29 mouse cellular contexts compared by ENCODE assay signal in genomic region chr12:68980173-68980572, GRCm38 (mm10).
A peak's percentile ranks its signal among the peaks of the same experiment; 100 is the strongest.
DNase-seq lines count a peak whose midpoint lies in the region; ATAC-seq and TF ChIP-seq lines count a peak whose summit lies in the region.
"Had no signal": no experiment of that assay in that cellular context is flagged by ENCODE, and none has a peak within 500 bp of the region (broad histone marks: within the 10 kb centered on the region; RNA-seq: fewer than 3 reads in every experiment).

No protein-coding gene starts in this region.

- H3K36me3 ChIP-seq in embryonic facial prominence, embryonic 11.5 days (replicated peaks; ENCODE audit: control insufficient read depth, insufficient read depth, low read depth, low read length), result no peaks in the 10 kb centered on the region
- no peaks in the 10 kb centered on the region for H3K36me3 ChIP-seq in embryonic facial prominence, embryonic 10.5 days (replicated peaks)
- H3K36me3 ChIP-seq in midbrain, embryonic 11.5 days (ENCODE audit: control insufficient read depth, insufficient read depth, low read length), result no peaks in the 10 kb centered on the region
- no peaks in the 10 kb centered on the region for H3K36me3 ChIP-seq in midbrain, embryonic 13.5 days
- no peaks in the 10 kb centered on the region for H3K36me3 ChIP-seq in embryonic facial prominence, embryonic 14.5 days (ENCODE audit: control insufficient read depth, insufficient read depth, low read length)
- no peaks in the 10 kb centered on the region for H3K36me3 ChIP-seq in thymus, adult 2 months (ENCODE audit: control insufficient read depth, insufficient read depth, low read length)
- H3K36me3 ChIP-seq: embryonic facial prominence, embryonic 13.5 days; G1E; kidney, embryonic 15.5 days; midbrain, embryonic 10.5 days; neural tube, embryonic 12.5 days; stomach, embryonic 15.5 days had no signal

- H3K27me3 ChIP-seq in embryonic facial prominence, embryonic 11.5 days (ENCODE audit: control insufficient read depth, insufficient read depth, low read length), result no peaks in the 10 kb centered on the region
- H3K27me3 ChIP-seq in embryonic facial prominence, embryonic 10.5 days (replicated peaks; ENCODE audit: low read depth, poor library complexity, severe bottlenecking), result no peaks in the 10 kb centered on the region
- no peaks in the 10 kb centered on the region for H3K27me3 ChIP-seq in midbrain, embryonic 11.5 days (ENCODE audit: control insufficient read depth, insufficient read depth, low read length)
- no peaks in the 10 kb centered on the region for H3K27me3 ChIP-seq in midbrain, embryonic 13.5 days
- no peaks in the 10 kb centered on the region for H3K27me3 ChIP-seq in embryonic facial prominence, embryonic 14.5 days (replicated peaks; ENCODE audit: control insufficient read depth, insufficient read depth, low read length)
- no peaks in the 10 kb centered on the region for H3K27me3 ChIP-seq in thymus, adult 2 months (ENCODE audit: control insufficient read depth, insufficient read depth, low read length)
- H3K27me3 ChIP-seq: embryonic facial prominence, embryonic 13.5 days; kidney, embryonic 15.5 days; neural tube, embryonic 12.5 days; stomach, embryonic 15.5 days had no signal

- peak; percentile 15 for DNase-seq in embryonic facial prominence, embryonic 11.5 days (ENCODE audit: low spot score)
- DNase-seq in embryonic facial prominence, embryonic 10.5 days (ENCODE audit: low spot score), result no peak
- no peak for DNase-seq in midbrain, embryonic 11.5 days (ENCODE audit: low spot score, missing footprints)
- DNase-seq in embryonic facial prominence, embryonic 14.5 days (ENCODE audit: low spot score), result peak; percentile 20
- no peak for DNase-seq in natural killer cell, adult 2 months (ENCODE audit: low spot score in 2 of 2)
- DNase-seq in thymus, adult 2 months, result no peak
- DNase-seq: adrenal gland, postnatal 10 days; cerebellum, adult 8-10 months; cerebellum, postnatal 25 days; heart, postnatal 14 days; kidney, adult 18-20 months; kidney, postnatal 25 days; liver; right cerebral cortex, adult 18-20 months; right cerebral cortex, postnatal 4 days; thymus, postnatal 25 days had no signal

- no peak overlapping the region for H3K27ac ChIP-seq in embryonic facial prominence, embryonic 11.5 days (replicated peaks; ENCODE audit: low read depth, low read length)
- no peak overlapping the region for H3K27ac ChIP-seq in embryonic facial prominence, embryonic 10.5 days (replicated peaks)
- H3K27ac ChIP-seq in midbrain, embryonic 11.5 days (ENCODE audit: low read depth, low read length), result no peak overlapping the region
- H3K27ac ChIP-seq in midbrain, embryonic 13.5 days, result no peak overlapping the region
- no peak overlapping the region for H3K27ac ChIP-seq in embryonic facial prominence, embryonic 14.5 days (replicated peaks; ENCODE audit: low read depth, low read length)
- H3K27ac ChIP-seq in thymus, adult 2 months (ENCODE audit: control insufficient read depth, insufficient read depth, low read length), result no peak overlapping the region
- H3K27ac ChIP-seq: kidney, embryonic 15.5 days; liver, embryonic 14.5 days; macrophage; midbrain, embryonic 10.5 days; neural tube, embryonic 12.5 days; stomach, embryonic 15.5 days had no signal

- H3K4me2 ChIP-seq in embryonic facial prominence, embryonic 11.5 days (ENCODE audit: low read depth, low read length), result no peak overlapping the region
- H3K4me2 ChIP-seq in midbrain, embryonic 11.5 days, result no peak overlapping the region
- no peak overlapping the region for H3K4me2 ChIP-seq in midbrain, embryonic 13.5 days (replicated peaks)
- no peak overlapping the region for H3K4me2 ChIP-seq in embryonic facial prominence, embryonic 14.5 days (ENCODE audit: low read depth, low read length)
- H3K4me2 ChIP-seq: embryonic facial prominence, embryonic 13.5 days; kidney, embryonic 15.5 days; neural tube, embryonic 12.5 days; stomach, embryonic 15.5 days had no signal

- H3K9me3 ChIP-seq in embryonic facial prominence, embryonic 11.5 days (replicated peaks; ENCODE audit: control insufficient read depth, low read length), result no peaks in the 10 kb centered on the region
- no peaks in the 10 kb centered on the region for H3K9me3 ChIP-seq in embryonic facial prominence, embryonic 10.5 days
- no peaks in the 10 kb centered on the region for H3K9me3 ChIP-seq in midbrain, embryonic 11.5 days (ENCODE audit: control insufficient read depth, low read length)
- H3K9me3 ChIP-seq in midbrain, embryonic 13.5 days, result no peaks in the 10 kb centered on the region
- H3K9me3 ChIP-seq in embryonic facial prominence, embryonic 14.5 days (ENCODE audit: control insufficient read depth, low read length), result no peaks in the 10 kb centered on the region
- H3K9me3 ChIP-seq: embryonic facial prominence, embryonic 13.5 days; G1E; kidney, embryonic 15.5 days; midbrain, embryonic 10.5 days; neural tube, embryonic 12.5 days; stomach, embryonic 15.5 days had no signal

- H3K4me3 ChIP-seq in embryonic facial prominence, embryonic 11.5 days (ENCODE audit: low read depth, low read length), result no peak overlapping the region
- no peak overlapping the region for H3K4me3 ChIP-seq in embryonic facial prominence, embryonic 10.5 days
- no peak overlapping the region for H3K4me3 ChIP-seq in midbrain, embryonic 11.5 days (ENCODE audit: low read depth, low read length)
- no peak overlapping the region for H3K4me3 ChIP-seq in midbrain, embryonic 13.5 days (replicated peaks)
- H3K4me3 ChIP-seq in embryonic facial prominence, embryonic 14.5 days (ENCODE audit: low read depth, low read length), result no peak overlapping the region
- H3K4me3 ChIP-seq in thymus, adult 2 months (ENCODE audit: control insufficient read depth, insufficient read depth, low read length), result no peak overlapping the region
- H3K4me3 ChIP-seq: embryonic facial prominence, embryonic 13.5 days; erythroblast, embryonic 14.5 days; kidney, embryonic 15.5 days; midbrain, embryonic 10.5 days; neural tube, embryonic 12.5 days; stomach, embryonic 15.5 days had no signal

- H3K9ac ChIP-seq in embryonic facial prominence, embryonic 11.5 days (replicated peaks; ENCODE audit: low read length), result no peak overlapping the region
- H3K9ac ChIP-seq in midbrain, embryonic 11.5 days (ENCODE audit: low read length), result no peak overlapping the region
- H3K9ac ChIP-seq in midbrain, embryonic 13.5 days (replicated peaks), result no peak overlapping the region
- H3K9ac ChIP-seq in embryonic facial prominence, embryonic 14.5 days (ENCODE audit: low read depth, low read length), result no peak overlapping the region
- H3K9ac ChIP-seq: embryonic facial prominence, embryonic 13.5 days; kidney, embryonic 15.5 days; liver, embryonic 14.5 days; neural tube, embryonic 12.5 days; stomach, embryonic 15.5 days had no signal

- no peaks in the 10 kb centered on the region for H3K4me1 ChIP-seq in embryonic facial prominence, embryonic 11.5 days (ENCODE audit: control insufficient read depth, insufficient read depth, low read length)
- 0 out of 2 replicates have a peak, but pooled peaks cover 10% of the 10 kb centered on the region for H3K4me1 ChIP-seq in embryonic facial prominence, embryonic 10.5 days
- H3K4me1 ChIP-seq in midbrain, embryonic 11.5 days (ENCODE audit: control insufficient read depth, insufficient read depth, low read length), result no peaks in the 10 kb centered on the region
- peaks cover 11% of the 10 kb centered on the region for H3K4me1 ChIP-seq in midbrain, embryonic 13.5 days (replicated peaks)
- 0 out of 2 replicates have a peak, but pooled peaks cover 3% of the 10 kb centered on the region for H3K4me1 ChIP-seq in embryonic facial prominence, embryonic 14.5 days (ENCODE audit: control insufficient read depth, insufficient read depth, low read length)
- H3K4me1 ChIP-seq in thymus, adult 2 months (replicated peaks; ENCODE audit: control insufficient read depth, insufficient read depth, low read length), result no peaks in the 10 kb centered on the region
- H3K4me1 ChIP-seq: kidney, embryonic 15.5 days; neural tube, embryonic 12.5 days; stomach, embryonic 15.5 days had no signal

- WGBS in embryonic facial prominence, embryonic 11.5 days, result 53% methylated on average over 4 of the region's 4 CpGs
- 66% methylated on average over 4 of the region's 4 CpGs for WGBS in embryonic facial prominence, embryonic 10.5 days
- WGBS in midbrain, embryonic 11.5 days, result 81% methylated on average over 4 of the region's 4 CpGs
- WGBS in midbrain, embryonic 13.5 days, result 80% methylated on average over 4 of the region's 4 CpGs
- WGBS in embryonic facial prominence, embryonic 14.5 days, result 50% methylated on average over 4 of the region's 4 CpGs
- 36% methylated on average over 4 of the region's 4 CpGs for WGBS in thymus, adult 2 months

- TF ChIP-seq POLR2A in thymus, adult 2 months (IDR thresholded peaks at IDR 0.05; ENCODE audit: control insufficient read depth, extremely low read depth, insufficient read depth, low read length, poor library complexity), result no peak

- no peak for TF ChIP-seq CTCF in thymus, adult 2 months (IDR thresholded peaks at IDR 0.05; ENCODE audit: borderline replicate concordance, control insufficient read depth, extremely low read depth, insufficient read depth, low read length, poor library complexity)

- 0 out of 2 replicates have a peak, but pooled peaks have one; percentile 31 for ATAC-seq in embryonic facial prominence, embryonic 11.5 days (replicated peaks; ENCODE audit: insufficient number of reproducible peaks, low FRiP score, low TSS enrichment, low read depth)
- peak; percentile 38; the same call in 1 of the 2 replicates for ATAC-seq in midbrain, embryonic 11.5 days (ENCODE audit: low FRiP score)
- no peak for ATAC-seq in midbrain, embryonic 13.5 days
- ATAC-seq in embryonic facial prominence, embryonic 14.5 days (ENCODE audit: low read depth), result 0 out of 2 replicates have a peak, but pooled peaks have one; percentile 46
- peak; percentile 35; the same call in 1 of the 2 replicates for ATAC-seq in megakaryocyte, adult 5-6 weeks (ENCODE audit: poor library complexity, severe bottlenecking)
- ATAC-seq: forebrain, embryonic 16.5 days; hindbrain, embryonic 16.5 days had no signal

Comparison
In these comparisons a context has a peak if more than half of its experiments do, and no peak if none do; other contexts are left out.
1. DNase-seq: peak in embryonic facial prominence, embryonic 11.5 days (single experiment) and embryonic facial prominence, embryonic 14.5 days (single experiment); none in embryonic facial prominence, embryonic 10.5 days (single experiment), midbrain, embryonic 11.5 days (single experiment), natural killer cell, adult 2 months (0 of 2) and thymus, adult 2 months (single experiment).